ENCODE assay signal across 28 mouse cellular contexts in the genomic region with DNA sequence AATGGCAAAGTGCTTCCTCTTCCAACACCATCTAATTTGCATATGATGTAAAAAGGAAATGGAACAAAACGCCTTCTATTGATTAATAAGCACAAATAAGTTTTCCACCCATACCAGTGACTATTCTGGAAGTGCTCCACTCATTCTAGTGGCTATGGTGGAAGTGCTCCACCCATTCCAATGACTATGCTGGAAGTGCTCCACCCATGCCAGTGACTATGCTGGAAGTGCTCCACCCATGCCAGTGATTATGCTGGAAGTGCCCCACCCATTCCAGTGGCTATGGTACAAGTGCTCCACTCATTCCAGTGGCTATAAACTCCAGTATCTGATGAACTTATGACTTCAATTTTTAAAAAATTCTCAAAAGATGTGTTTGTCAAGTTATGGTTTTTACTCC.
DNase-seq lines count a peak whose midpoint lies in the region; ATAC-seq lines count a peak whose summit lies in the region.
"Had no signal": no experiment of that assay in that cellular context is flagged by ENCODE, and none has a peak within 500 bp of the region (broad histone marks: within the 10 kb centered on the region; RNA-seq: fewer than 3 reads in every experiment).

No protein-coding gene starts in this region.

- no peaks in the 10 kb centered on the region for H3K27me3 ChIP-seq in intestine, embryonic 14.5 days (replicated peaks; ENCODE audit: control insufficient read depth, insufficient read depth, low read length)
- no peaks in the 10 kb centered on the region for H3K27me3 ChIP-seq in intestine, embryonic 15.5 days (replicated peaks)
- H3K27me3 ChIP-seq: CH12.LX; embryonic facial prominence, embryonic 13.5 days; forebrain, embryonic 12.5 days; forebrain, embryonic 15.5 days; heart, embryonic 13.5 days; hindbrain, embryonic 13.5 days; Patski had no signal

- H3K36me3 ChIP-seq in intestine, embryonic 14.5 days (ENCODE audit: control insufficient read depth, insufficient read depth, low read length): no peaks in the 10 kb centered on the region
- H3K36me3 ChIP-seq in intestine, embryonic 15.5 days: no peaks in the 10 kb centered on the region
- H3K36me3 ChIP-seq: embryonic facial prominence, embryonic 10.5 days; embryonic facial prominence, embryonic 13.5 days; forebrain, embryonic 12.5 days; forebrain, embryonic 15.5 days; G1E; heart, embryonic 13.5 days; hindbrain, embryonic 10.5 days; hindbrain, embryonic 13.5 days had no signal

- H3K27ac ChIP-seq in intestine, embryonic 14.5 days (ENCODE audit: low read depth): no peak overlapping the region
- H3K27ac ChIP-seq in intestine, embryonic 15.5 days: no peak overlapping the region
- H3K27ac ChIP-seq: embryonic facial prominence, embryonic 10.5 days; embryonic facial prominence, embryonic 13.5 days; forebrain, embryonic 12.5 days; forebrain, embryonic 15.5 days; heart, embryonic 13.5 days; hindbrain, embryonic 10.5 days; hindbrain, embryonic 13.5 days had no signal

- WGBS in intestine, embryonic 14.5 days: 73% methylated on average over 1 of the region's 1 CpGs
- 68% methylated on average over 1 of the region's 1 CpGs for WGBS in intestine, embryonic 15.5 days

- H3K9ac ChIP-seq in intestine, embryonic 14.5 days (ENCODE audit: low read length): no peak overlapping the region
- H3K9ac ChIP-seq in intestine, embryonic 15.5 days: no peak overlapping the region
- H3K9ac ChIP-seq: embryonic facial prominence, embryonic 13.5 days; forebrain, embryonic 12.5 days; forebrain, embryonic 15.5 days; heart, embryonic 13.5 days; hindbrain, embryonic 13.5 days had no signal

- no peak overlapping the region for H3K4me3 ChIP-seq in intestine, embryonic 14.5 days (ENCODE audit: low read depth, low read length)
- no peak overlapping the region for H3K4me3 ChIP-seq in intestine, embryonic 15.5 days (replicated peaks)
- H3K4me3 ChIP-seq: embryonic facial prominence, embryonic 10.5 days; embryonic facial prominence, embryonic 13.5 days; erythroblast, embryonic 14.5 days; forebrain, embryonic 12.5 days; forebrain, embryonic 15.5 days; heart, embryonic 13.5 days; hindbrain, embryonic 10.5 days; hindbrain, embryonic 13.5 days had no signal

- no peaks in the 10 kb centered on the region for H3K4me1 ChIP-seq in intestine, embryonic 14.5 days (replicated peaks; ENCODE audit: control insufficient read depth, insufficient read depth, low read length)
- H3K4me1 ChIP-seq in intestine, embryonic 15.5 days (replicated peaks): no peaks in the 10 kb centered on the region
- H3K4me1 ChIP-seq: forebrain, embryonic 12.5 days; forebrain, embryonic 15.5 days; heart, embryonic 13.5 days; hindbrain, embryonic 10.5 days had no signal

- H3K4me2 ChIP-seq in intestine, embryonic 14.5 days (ENCODE audit: low read length): no peak overlapping the region
- no peak overlapping the region for H3K4me2 ChIP-seq in intestine, embryonic 15.5 days (replicated peaks)
- H3K4me2 ChIP-seq: embryonic facial prominence, embryonic 13.5 days; forebrain, embryonic 12.5 days; forebrain, embryonic 15.5 days; heart, embryonic 13.5 days; hindbrain, embryonic 13.5 days had no signal

- peak; percentile 91 for DNase-seq in heart, adult 11 months
- no peak for DNase-seq in heart, adult 8-10 months (ENCODE audit: low spot score)
- peak; percentile 21 for DNase-seq in intestine, embryonic 14.5 days (ENCODE audit: low spot score)
- peak; percentile 37 for DNase-seq in lung, postnatal 10 days
- no peak for DNase-seq in lung, postnatal 14 days
- DNase-seq in urinary bladder, postnatal 10 days (ENCODE audit: low spot score): no peak
- DNase-seq: adrenal gland, postnatal 36 days; B cell, adult 2 months; cerebellum, adult 11 months; cerebellum, adult 2 months; cerebellum, adult 9-11 months; cerebellum, postnatal 25 days; gastrocnemius, postnatal 10 days had no signal

- no peaks in the 10 kb centered on the region for H3K9me3 ChIP-seq in intestine, embryonic 14.5 days (ENCODE audit: control insufficient read depth, low read length)
- H3K9me3 ChIP-seq in intestine, embryonic 15.5 days: no peaks in the 10 kb centered on the region
- H3K9me3 ChIP-seq: embryonic facial prominence, embryonic 13.5 days; forebrain, embryonic 12.5 days; forebrain, embryonic 15.5 days; hindbrain, embryonic 10.5 days; hindbrain, embryonic 13.5 days had no signal

- no peak for ATAC-seq in intestine, embryonic 14.5 days (replicated peaks; ENCODE audit: low FRiP score, low TSS enrichment, low read depth)
- ATAC-seq in intestine, embryonic 15.5 days: no peak
- ATAC-seq in granulocyte monocyte progenitor cell, adult 5-6 weeks (replicated peaks; ENCODE audit: poor library complexity, severe bottlenecking): peak; percentile 18
- ATAC-seq: forebrain, embryonic 15.5 days; hindbrain, embryonic 16.5 days; intestine, postnatal 0 days; Patski had no signal

Comparison
In these comparisons a context has a peak if more than half of its experiments do, and no peak if none do; other contexts are left out.
1. DNase-seq: peak in heart, adult 11 months (single experiment), intestine, embryonic 14.5 days (single experiment) and lung, postnatal 10 days (single experiment); none in heart, adult 8-10 months (single experiment), lung, postnatal 14 days (single experiment) and urinary bladder, postnatal 10 days (single experiment).